Mouse (Mus musculus): Measurements from ENCODE around the gene Parp6.

- TF ChIP-seq GATA1 (IDR thresholded peaks at IDR 0.05; ENCODE audit: borderline replicate concordance, low read length) (no peak), FLI1 (IDR thresholded peaks at IDR 0.05; ENCODE audit: low read length) (no peak)
These were observed 61.2 kb downstream of the Parp6 start for GRCm38 (mm10) chr9:59678313-59678712.

Measured in megakaryocyte, embryonic 14.5 days (primary cell).